ENCODE assay signal across 13 mouse cellular contexts in genomic region chr5:24726901-24727836, GRCm38 (mm10). TPM values are rescaled to one million over a fixed set of nuclear protein-coding genes. Genes with fewer than 3 reads are reported as not detected.
DNase-seq lines count a peak whose midpoint lies in the region; ATAC-seq lines count a peak whose summit lies in the region.
"Had no signal": no experiment of that assay in that cellular context is flagged by ENCODE, and none has a peak within 500 bp of the region (broad histone marks: within the 10 kb centered on the region; RNA-seq: fewer than 3 reads in every experiment).

No protein-coding gene starts in this region.

- H3K27ac ChIP-seq in lung, embryonic 15.5 days: peak overlapping the region; percentile 44; the same call in 1 of the 2 replicates
- no peak overlapping the region for H3K27ac ChIP-seq in embryonic facial prominence, embryonic 14.5 days (replicated peaks; ENCODE audit: low read depth, low read length)
- H3K27ac ChIP-seq: embryonic facial prominence, embryonic 15.5 days; gastrocnemius, adult 2 months; macrophage had no signal

- H3K27me3 ChIP-seq in lung, embryonic 15.5 days: no peaks in the 10 kb centered on the region
- H3K27me3 ChIP-seq in embryonic facial prominence, embryonic 14.5 days (replicated peaks; ENCODE audit: control insufficient read depth, insufficient read depth, low read length): no peaks in the 10 kb centered on the region
- H3K27me3 ChIP-seq: embryonic facial prominence, embryonic 15.5 days had no signal

- peak; percentile 44 for DNase-seq in adrenal gland, postnatal 10 days
- no peak for DNase-seq in adrenal gland, adult 18-20 months (ENCODE audit: low spot score in 2 of 2)
- no peak for DNase-seq in lung, postnatal 25 days (ENCODE audit: low spot score)
- peak; percentile 72 for DNase-seq in embryonic facial prominence, embryonic 14.5 days (ENCODE audit: low spot score)
- peak; percentile 60 for DNase-seq in lung, postnatal 14 days
- DNase-seq in layer of hippocampus, postnatal 14 days (ENCODE audit: low spot score in 2 of 2): no peak
- DNase-seq: cerebellum, adult 11-12 months; gastrocnemius, adult 2 months had no signal

- peaks cover 75% of the 10 kb centered on the region for H3K4me1 ChIP-seq in lung, embryonic 15.5 days
- H3K4me1 ChIP-seq in embryonic facial prominence, embryonic 14.5 days (ENCODE audit: control insufficient read depth, insufficient read depth, low read length): peaks cover 33% of the 10 kb centered on the region

- no peak overlapping the region for H3K4me2 ChIP-seq in lung, embryonic 15.5 days
- no peak overlapping the region for H3K4me2 ChIP-seq in embryonic facial prominence, embryonic 14.5 days (ENCODE audit: low read depth, low read length)
- H3K4me2 ChIP-seq: embryonic facial prominence, embryonic 15.5 days had no signal

- no peaks in the 10 kb centered on the region for H3K36me3 ChIP-seq in lung, embryonic 15.5 days
- H3K36me3 ChIP-seq in embryonic facial prominence, embryonic 14.5 days (ENCODE audit: control insufficient read depth, insufficient read depth, low read length): peaks cover 11% of the 10 kb centered on the region; the same call in 1 of the 2 replicates

- ATAC-seq in lung, embryonic 15.5 days (ENCODE audit: borderline replicate concordance, extremely low read depth, low FRiP score, low TSS enrichment): peak; percentile 5; the same call in 1 of the 2 replicates
- peak; percentile 10; the same call in 1 of the 2 replicates for ATAC-seq in embryonic facial prominence, embryonic 14.5 days (ENCODE audit: low read depth)
- ATAC-seq in inflammation-experienced regulatory T-cells, adult 6 months: no peak

- no peak overlapping the region for H3K9ac ChIP-seq in lung, embryonic 15.5 days
- no peak overlapping the region for H3K9ac ChIP-seq in embryonic facial prominence, embryonic 14.5 days (ENCODE audit: low read depth, low read length)
- H3K9ac ChIP-seq: embryonic facial prominence, embryonic 15.5 days had no signal

- H3K9me3 ChIP-seq in lung, embryonic 15.5 days: no peaks in the 10 kb centered on the region
- H3K9me3 ChIP-seq in embryonic facial prominence, embryonic 14.5 days (ENCODE audit: control insufficient read depth, low read length): no peaks in the 10 kb centered on the region
- H3K9me3 ChIP-seq: embryonic facial prominence, embryonic 15.5 days had no signal

- WGBS in lung, embryonic 15.5 days: 50% methylated on average over 12 of the region's 12 CpGs
- 65% methylated on average over 12 of the region's 12 CpGs for WGBS in embryonic facial prominence, embryonic 14.5 days

- H3K4me3 ChIP-seq in lung, embryonic 15.5 days: no peak overlapping the region
- no peak overlapping the region for H3K4me3 ChIP-seq in embryonic facial prominence, embryonic 14.5 days (ENCODE audit: low read depth, low read length)
- H3K4me3 ChIP-seq: embryonic facial prominence, embryonic 15.5 days; gastrocnemius, adult 2 months had no signal

RNA-seq across cellular contexts. Expression of gene Wdr86, which starts 3.4 kb away (rescaled TPM):
- total RNA-seq in adrenal gland, postnatal 10 days (2021): 1 to 10 TPM; 3.9 to 4.5 TPM
- total RNA-seq in adrenal gland, adult 18-20 months (2021): 1 to 10 TPM in 1 of 2 experiments, under 1 TPM in 1; 0.42 to 1.1 TPM
- polyA plus RNA-seq in lung, embryonic 15.5 days (2015; fragmentation: Nextera tagmentation; extraction: Ambion mirVana): 36.3 and 37.2 TPM in 2 replicates
- 21.8 and 31.1 TPM in 2 replicates for polyA plus RNA-seq in embryonic facial prominence, embryonic 14.5 days (2014; fragmentation: Nextera tagmentation; extraction: Ambion mirVana)
- 1 to 10 TPM; 1.1 to 4.7 TPM for total RNA-seq in layer of hippocampus, postnatal 14 days (2021)
- under 1 TPM in 2 of 3 experiments, not detected in 1; 0.23 to 0.80 TPM for polyA plus RNA-seq in inflammation-experienced regulatory T-cells, adult 6 months (2017; shearing (Covaris generic))
- total RNA-seq: gastrocnemius, adult 2 months had no signal
- polyA plus RNA-seq: macrophage had no signal

RNA-seq across cellular contexts. Expression of gene Crygn, which starts 30.6 kb away (rescaled TPM):
- not detected for total RNA-seq in adrenal gland, postnatal 10 days (2021)
- total RNA-seq in adrenal gland, adult 18-20 months (2021): 1 to 10 TPM in 1 of 2 experiments, not detected in 1; 2.3 TPM
- 2.0 and 2.2 TPM in 2 replicates for polyA plus RNA-seq in lung, embryonic 15.5 days (2015; fragmentation: Nextera tagmentation; extraction: Ambion mirVana)
- polyA plus RNA-seq in embryonic facial prominence, embryonic 14.5 days (2014; fragmentation: Nextera tagmentation; extraction: Ambion mirVana): 4.1 TPM in 1 of 2 replicates, not detected in the other
- total RNA-seq in layer of hippocampus, postnatal 14 days (2021): 1 to 10 TPM; 2.3 to 3.3 TPM
- 1 to 10 TPM in 1 of 3 experiments, not detected in 2; 3.2 TPM for polyA plus RNA-seq in inflammation-experienced regulatory T-cells, adult 6 months (2017; shearing (Covaris generic))
- total RNA-seq: gastrocnemius, adult 2 months; neutrophil, adult 5-6 weeks had no signal
- polyA plus RNA-seq: macrophage had no signal

RNA-seq across cellular contexts. Expression of gene Nub1, which starts 41.8 kb away (rescaled TPM):
- 10 to 100 TPM; 43.3 to 43.9 TPM for total RNA-seq in adrenal gland, postnatal 10 days (2021)
- 10 to 100 TPM; 50.1 to 62.0 TPM for total RNA-seq in adrenal gland, adult 18-20 months (2021)
- polyA plus RNA-seq in lung, embryonic 15.5 days (2015; fragmentation: Nextera tagmentation; extraction: Ambion mirVana): 33.5 and 33.9 TPM in 2 replicates
- polyA plus RNA-seq in embryonic facial prominence, embryonic 14.5 days (2014; fragmentation: Nextera tagmentation; extraction: Ambion mirVana): 34.8 and 38.1 TPM in 2 replicates
- total RNA-seq in layer of hippocampus, postnatal 14 days (2021): 10 to 100 TPM; 66.5 to 67.0 TPM
- 10 to 100 TPM; 63.3 to 79.7 (median 76.0) TPM for polyA plus RNA-seq in inflammation-experienced regulatory T-cells, adult 6 months (2017; shearing (Covaris generic))

Comparison
In these comparisons a context has a peak if more than half of its experiments do, and no peak if none do; other contexts are left out.
1. DNase-seq: peak in adrenal gland, postnatal 10 days (single experiment), embryonic facial prominence, embryonic 14.5 days (single experiment) and lung, postnatal 14 days (single experiment); none in adrenal gland, adult 18-20 months (0 of 2), lung, postnatal 25 days (single experiment) and layer of hippocampus, postnatal 14 days (0 of 2).